Mouse (Mus musculus) olfactory bulb, adult 2 months (tissue): ENCODE data around the gene Abhd17c.

ENCODE experiments used
- CTCF ChIP-seq: fragments of 200-500 bp; IDR thresholded peaks from 2 replicates; pipeline ENCODE4 v1.5.1; 2012; ENCODE audit warnings: low read depth, mild to moderate bottlenecking, low read length, moderate library complexity; ENCODE audit not compliant: insufficient read depth
- POLR2A ChIP-seq: fragments of 200-500 bp; IDR thresholded peaks from 2 replicates; pipeline ENCODE4 v1.6.1; 2012; ENCODE audit warnings: mild to moderate bottlenecking, low read depth, low read length, moderate library complexity; ENCODE audit not compliant: insufficient read depth

GRCm38 (mm10) chr7:84111716-84112350 is 39.9 kb downstream of the Abhd17c start:
- no peak for TF ChIP-seq CTCF
- no peak for TF ChIP-seq POLR2A
